Mouse (Mus musculus) heart, embryonic 12.5 days (tissue): ENCODE data around the gene Fras1. TPM values are rescaled to one million over a fixed set of nuclear protein-coding genes. Genes with fewer than 3 reads are reported as not detected.

Source experiments
- ATAC-seq: fragments of 200-750 bp; cut with Nextera tagmentation; 2 replicates; pipeline ENCODE4 v1.8.0; 2017; ENCODE audit warnings: moderate TSS enrichment, moderate library complexity; ENCODE audit not compliant: insufficient number of reproducible peaks, low FRiP score
- H3K27ac ChIP-seq: fragments of 300-500 bp; sonication (generic); 2 replicates; pipeline ENCODE4 v1.5.1; 2016; ENCODE audit warnings: mild to moderate bottlenecking, moderate library complexity; ENCODE audit not compliant: poor library complexity, severe bottlenecking
- H3K27me3 ChIP-seq: fragments of 300-500 bp; sonication (generic); replicated peaks from 2 replicates; pipeline ENCODE4 v1.6.1; 2016; ENCODE audit warnings: mild to moderate bottlenecking, moderate library complexity
- H3K36me3 ChIP-seq: fragments of 300-500 bp; sonication (generic); 2 replicates; pipeline ENCODE4 v1.6.1; 2016; ENCODE audit warnings: mild to moderate bottlenecking, moderate library complexity
- H3K4me1 ChIP-seq: fragments of 300-500 bp; sonication (generic); replicated peaks from 2 replicates; pipeline ENCODE4 v1.6.1; 2016; ENCODE audit warnings: mild to moderate bottlenecking
- H3K4me2 ChIP-seq: fragments of 300-500 bp; sonication (generic); 2 replicates; pipeline ENCODE4 v1.6.1; 2016; ENCODE audit warnings: mild to moderate bottlenecking, moderate library complexity
- H3K4me3 ChIP-seq: fragments of 300-500 bp; sonication (generic); 2 replicates; pipeline ENCODE4 v1.5.1; 2016; ENCODE audit warnings: mild to moderate bottlenecking
- H3K9ac ChIP-seq: fragments of 300-500 bp; sonication (generic); 2 replicates; pipeline ENCODE4 v1.6.1; 2016; ENCODE audit warnings: mild to moderate bottlenecking, moderate library complexity
- H3K9me3 ChIP-seq: fragments of 300-500 bp; sonication (generic); replicated peaks from 2 replicates; pipeline ENCODE4 v1.6.1; 2016; ENCODE audit warnings: mild to moderate bottlenecking, moderate library complexity
- WGBS: fragments of 180-500 bp; shearing (Covaris S2); methylation state at CpG from one replicate; pipeline ENCODE4 v1.1.7; 2016; 5-methylcytosine and 5-hydroxymethylcytosine counted together
- polyA plus RNA-seq: library from polyadenylated mRNA; unstranded; fragments of >200 nt; fragmentation: Nextera tagmentation; extraction: Ambion mirVana; gene quantifications from 2 replicates; pipeline ENCODE4 v1.2.1, GENCODE M21; 2016

Gene Fras1
- polyA plus RNA-seq, 1 experiment from 2014 or later: 22.8 TPM

DNA sequence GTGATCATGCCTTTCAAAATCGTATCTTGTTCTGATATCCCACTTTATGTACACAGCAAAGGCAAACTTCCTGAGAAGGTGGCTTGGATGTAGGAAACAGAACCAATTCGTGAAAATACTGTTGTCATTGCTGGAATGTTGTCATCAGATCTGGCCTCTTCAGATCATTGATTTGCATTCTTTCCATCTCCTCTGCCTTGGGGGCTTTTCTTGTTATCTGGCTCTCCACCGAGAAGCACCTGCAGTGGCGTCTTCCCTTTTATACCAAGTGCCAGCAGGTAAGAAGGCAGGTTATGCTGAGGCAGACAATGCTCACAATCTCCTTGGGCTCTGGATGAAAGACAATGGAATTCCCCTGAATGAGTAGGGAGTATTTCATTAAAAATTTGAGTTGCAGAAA is 108.3 kb downstream of the Fras1 start:
- 63% methylated on average over 4 of the region's 4 CpGs for WGBS
- Histone ChIP-seq H3K4me2 (no peak overlapping the region), H3K9me3 (no peaks in the 10 kb centered on the region), H3K9ac (no peak overlapping the region), H3K36me3 (no peaks in the 10 kb centered on the region), H3K27me3 (no peaks in the 10 kb centered on the region), H3K4me1 (no peaks in the 10 kb centered on the region), H3K27ac (no peak overlapping the region), H3K4me3 (no peak overlapping the region)
- no peak for ATAC-seq

DNA sequence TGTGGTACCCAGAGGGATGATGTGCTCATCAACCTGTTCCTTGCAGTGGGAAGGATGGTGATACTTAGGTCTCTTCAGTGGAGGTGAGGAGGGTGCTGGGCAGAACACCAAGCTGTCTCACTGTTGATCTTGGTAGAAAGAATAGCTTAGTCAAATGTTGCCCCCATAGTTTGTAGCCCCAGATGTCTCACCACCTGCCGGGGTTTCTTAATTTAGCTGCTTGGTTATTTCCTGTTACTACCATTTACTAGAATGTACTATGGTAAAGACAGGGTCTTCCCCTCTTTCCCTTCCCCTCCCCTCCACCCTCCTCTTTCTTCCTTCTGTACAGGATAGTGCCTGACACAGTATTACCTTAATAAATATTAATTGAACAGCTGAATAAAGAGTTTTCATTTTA is 118.7 kb downstream of the Fras1 start:
- H3K27me3 ChIP-seq: no peaks in the 10 kb centered on the region
- no peak overlapping the region for H3K4me2 ChIP-seq
- no peak overlapping the region for H3K9ac ChIP-seq
- H3K9me3 ChIP-seq: no peaks in the 10 kb centered on the region
- no peak overlapping the region for H3K4me3 ChIP-seq
- 75% methylated on average over 1 of the region's 1 CpGs for WGBS
- no peak overlapping the region for H3K27ac ChIP-seq
- no peaks in the 10 kb centered on the region for H3K36me3 ChIP-seq
- no peaks in the 10 kb centered on the region for H3K4me1 ChIP-seq
- no peak for ATAC-seq

DNA sequence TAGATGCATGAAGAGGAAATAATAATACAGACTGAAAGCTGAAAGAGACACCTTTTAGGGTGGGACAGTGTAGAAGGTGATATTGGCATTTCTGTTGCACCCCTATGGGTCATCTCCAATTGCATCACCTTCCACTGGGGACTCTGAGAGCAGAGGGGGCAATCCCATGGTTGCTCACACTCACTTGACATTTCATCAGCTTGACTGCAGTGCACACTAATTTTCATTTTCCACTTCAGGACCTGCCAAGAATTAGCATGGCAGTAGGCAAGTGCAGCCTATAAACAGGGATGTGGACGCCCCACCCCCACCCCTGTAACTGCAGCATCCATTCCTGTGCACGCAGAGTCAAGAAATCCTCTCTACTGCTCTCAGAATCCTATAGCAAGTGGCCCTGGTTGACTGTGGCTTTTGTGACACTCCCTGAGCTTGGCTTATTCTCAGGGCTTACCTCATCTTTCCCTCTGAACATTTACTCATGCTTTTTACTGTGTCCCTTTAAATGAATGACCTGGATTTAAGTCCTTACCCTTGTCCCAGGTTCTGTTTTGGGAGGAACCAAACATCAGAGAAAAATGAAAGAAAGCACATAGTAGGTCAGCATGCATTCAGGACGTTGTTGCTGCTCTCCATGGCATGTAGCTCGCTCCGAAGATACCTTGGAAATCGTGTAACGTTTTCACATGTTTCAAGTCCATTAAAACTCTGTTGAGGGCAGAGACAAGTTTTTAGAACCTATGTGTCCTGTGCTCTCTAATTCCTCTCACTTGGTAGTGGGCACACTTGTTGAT is 120.9 kb downstream of the Fras1 start:
- H3K4me1 ChIP-seq: no peaks in the 10 kb centered on the region
- no peaks in the 10 kb centered on the region for H3K36me3 ChIP-seq
- H3K9ac ChIP-seq: no peak overlapping the region
- H3K4me2 ChIP-seq: no peak overlapping the region
- no peak for ATAC-seq
- H3K27me3 ChIP-seq: no peaks in the 10 kb centered on the region
- no peaks in the 10 kb centered on the region for H3K9me3 ChIP-seq
- 87% methylated on average over 7 of the region's 7 CpGs for WGBS
- no peak overlapping the region for H3K27ac ChIP-seq
- H3K4me3 ChIP-seq: no peak overlapping the region

DNA sequence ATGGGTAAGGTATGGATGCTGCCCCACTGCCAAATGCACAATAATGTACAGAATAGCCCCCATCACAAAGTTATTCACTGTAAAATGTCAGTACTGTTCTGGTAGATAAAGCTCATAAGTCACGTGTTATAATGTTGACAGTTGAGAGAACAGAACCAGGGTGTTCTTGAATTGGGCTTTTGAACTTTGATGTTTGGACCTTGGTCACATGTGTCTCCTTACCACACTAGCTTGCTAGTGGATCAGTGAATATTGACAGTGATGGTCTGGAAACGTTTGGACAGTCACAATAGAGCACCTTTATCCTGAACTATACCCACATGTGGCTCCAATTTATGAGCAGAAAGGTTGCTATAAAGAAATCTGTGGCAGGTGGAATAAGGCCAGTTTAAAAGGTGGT is 124.3 kb downstream of the Fras1 start:
- Histone ChIP-seq H3K9me3 (no peaks in the 10 kb centered on the region), H3K27ac (no peak overlapping the region), H3K36me3 (no peaks in the 10 kb centered on the region), H3K9ac (no peak overlapping the region), H3K27me3 (no peaks in the 10 kb centered on the region), H3K4me2 (no peak overlapping the region), H3K4me3 (no peak overlapping the region), H3K4me1 (peaks cover 12% of the 10 kb centered on the region)
- 57% methylated on average over 2 of the region's 2 CpGs for WGBS
- no peak for ATAC-seq

DNA sequence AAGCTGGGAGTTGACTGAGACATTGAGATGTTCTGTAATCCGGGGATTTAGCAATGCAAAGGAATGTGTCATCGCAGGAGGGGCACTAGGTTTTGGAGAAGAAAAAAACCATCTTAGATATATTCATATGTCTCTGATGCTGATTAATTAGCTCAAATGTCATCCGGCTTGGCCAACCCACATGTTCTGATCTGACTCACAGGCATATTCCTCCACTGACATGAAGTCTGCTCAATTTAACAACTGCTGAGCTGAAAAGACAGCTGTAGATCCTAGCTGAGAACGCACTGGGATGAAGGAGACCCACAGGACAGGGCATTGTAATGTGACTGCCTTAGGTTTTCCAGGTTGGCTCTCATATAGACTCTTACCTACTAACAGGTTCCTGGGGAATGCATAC is 128.0 kb downstream of the Fras1 start:
- 71% methylated on average over 4 of the region's 4 CpGs for WGBS
- no peak overlapping the region for H3K4me3 ChIP-seq
- no peaks in the 10 kb centered on the region for H3K9me3 ChIP-seq
- no peak overlapping the region for H3K9ac ChIP-seq
- no peak for ATAC-seq
- no peaks in the 10 kb centered on the region for H3K27me3 ChIP-seq
- H3K4me1 ChIP-seq: peaks cover 12% of the 10 kb centered on the region
- H3K27ac ChIP-seq: no peak overlapping the region
- H3K4me2 ChIP-seq: no peak overlapping the region
- no peaks in the 10 kb centered on the region for H3K36me3 ChIP-seq

DNA sequence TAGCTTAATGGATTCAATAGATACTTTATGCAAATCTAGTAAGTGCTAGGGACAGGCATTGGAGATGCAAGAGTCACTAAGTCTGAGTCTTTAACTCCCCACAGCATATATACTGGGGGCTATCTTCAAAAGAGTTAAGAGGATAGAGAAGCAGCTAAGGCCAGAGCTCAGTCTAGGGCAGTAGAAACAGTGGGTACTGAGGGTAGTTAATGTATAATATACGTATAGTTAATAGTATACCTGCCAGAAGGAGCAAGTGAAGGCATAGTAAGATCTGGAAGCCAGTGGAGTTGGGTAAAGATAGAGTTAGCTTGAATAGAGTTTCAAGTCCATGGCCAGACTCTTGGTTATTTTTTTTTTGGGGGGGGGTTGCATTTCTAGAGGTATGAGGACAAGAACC is 128.6 kb downstream of the Fras1 start:
- H3K4me1 ChIP-seq: peaks cover 12% of the 10 kb centered on the region
- no peak overlapping the region for H3K27ac ChIP-seq
- no peak overlapping the region for H3K4me2 ChIP-seq
- no peaks in the 10 kb centered on the region for H3K36me3 ChIP-seq
- no peak overlapping the region for H3K4me3 ChIP-seq
- no peaks in the 10 kb centered on the region for H3K27me3 ChIP-seq
- H3K9ac ChIP-seq: no peak overlapping the region
- no peaks in the 10 kb centered on the region for H3K9me3 ChIP-seq
- no peak for ATAC-seq
- 80% methylated on average over 1 of the region's 1 CpGs for WGBS

DNA sequence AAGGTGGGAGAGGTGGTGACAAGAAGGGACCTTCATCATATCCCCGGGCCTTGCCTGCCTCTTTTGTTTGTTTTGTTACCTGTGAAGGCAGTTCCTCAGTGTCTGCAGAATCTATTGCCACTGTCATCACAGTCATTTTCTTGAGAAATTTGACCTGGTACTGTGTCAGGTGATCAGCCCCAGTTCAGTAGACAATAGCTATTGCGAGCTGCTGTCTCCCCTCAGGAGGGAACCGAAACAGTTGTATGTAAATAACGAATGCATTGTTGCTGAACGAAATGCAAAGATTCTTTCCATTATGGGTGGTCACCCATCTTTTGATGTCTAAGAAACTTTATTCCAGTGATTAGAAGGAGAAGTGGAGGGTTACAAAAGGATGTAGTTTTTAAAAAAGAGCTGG is 137.2 kb downstream of the Fras1 start:
- ATAC-seq: no peak
- WGBS: 85% methylated on average over 5 of the region's 5 CpGs

DNA sequence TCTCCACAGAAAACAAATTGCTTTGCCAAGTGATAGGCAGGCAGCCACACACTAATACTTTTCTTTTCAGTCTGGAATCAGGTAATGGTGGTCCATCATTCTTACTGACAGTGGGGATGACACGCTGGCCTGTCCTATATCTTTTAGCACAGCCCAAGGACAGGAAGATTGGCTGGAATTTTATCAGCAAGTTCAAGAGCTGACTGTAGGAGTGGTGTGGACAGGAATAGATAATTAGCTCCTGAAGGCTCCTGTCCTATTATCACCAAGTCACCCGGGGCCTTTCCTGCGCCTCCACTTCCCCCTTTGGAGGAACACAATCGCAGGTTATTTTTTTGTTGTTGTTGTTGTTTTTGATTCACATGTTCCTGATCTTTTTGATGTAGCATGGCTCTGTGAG is 139.6 kb downstream of the Fras1 start:
- H3K4me1 ChIP-seq: peaks cover 14% of the 10 kb centered on the region
- WGBS: 9% methylated on average over 4 of the region's 4 CpGs
- H3K27me3 ChIP-seq: no peaks in the 10 kb centered on the region
- H3K4me2 ChIP-seq: no peak overlapping the region
- H3K4me3 ChIP-seq: no peak overlapping the region
- ATAC-seq: no peak
- H3K9me3 ChIP-seq: no peaks in the 10 kb centered on the region
- H3K27ac ChIP-seq: no peak overlapping the region
- no peak overlapping the region for H3K9ac ChIP-seq
- H3K36me3 ChIP-seq: no peaks in the 10 kb centered on the region

More for the DNA sequence above, 137.2 kb downstream of the Fras1 start:
- Histone ChIP-seq H3K4me1 (peaks cover 14% of the 10 kb centered on the region), H3K27ac (no peak overlapping the region), H3K9ac (no peak overlapping the region), H3K36me3 (no peaks in the 10 kb centered on the region), H3K4me2 (no peak overlapping the region), H3K27me3 (no peaks in the 10 kb centered on the region), H3K4me3 (no peak overlapping the region), H3K9me3 (no peaks in the 10 kb centered on the region)

DNA sequence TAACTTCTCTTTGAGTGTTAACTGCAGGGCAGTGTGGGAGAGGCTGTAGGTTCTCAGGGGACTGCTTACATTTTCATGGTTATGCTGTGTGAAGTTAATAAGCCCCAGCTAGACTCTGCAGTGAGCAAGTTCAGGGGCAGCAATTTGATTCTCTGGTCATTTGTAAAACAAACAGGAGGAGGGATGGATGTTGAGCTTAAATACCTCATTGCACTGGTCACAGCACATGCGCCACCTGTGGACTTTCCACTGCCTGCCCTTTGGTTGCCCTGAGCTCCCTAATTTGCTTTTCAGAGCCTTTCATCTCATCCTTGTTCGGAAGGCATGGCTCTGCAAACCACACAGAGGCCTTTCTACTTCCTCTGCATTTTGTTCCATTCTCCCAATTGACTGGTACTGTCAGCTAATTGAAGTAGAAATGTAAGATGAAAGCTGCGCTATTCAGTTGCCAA is 142.1 kb downstream of the Fras1 start:
- Histone ChIP-seq H3K4me2 (no peak overlapping the region), H3K36me3 (no peaks in the 10 kb centered on the region), H3K4me3 (no peak overlapping the region), H3K4me1 (peaks cover 14% of the 10 kb centered on the region), H3K27ac (no peak overlapping the region), H3K9ac (no peak overlapping the region), H3K27me3 (no peaks in the 10 kb centered on the region), H3K9me3 (no peaks in the 10 kb centered on the region)
- no peak for ATAC-seq
- 84% methylated on average over 3 of the region's 3 CpGs for WGBS

DNA sequence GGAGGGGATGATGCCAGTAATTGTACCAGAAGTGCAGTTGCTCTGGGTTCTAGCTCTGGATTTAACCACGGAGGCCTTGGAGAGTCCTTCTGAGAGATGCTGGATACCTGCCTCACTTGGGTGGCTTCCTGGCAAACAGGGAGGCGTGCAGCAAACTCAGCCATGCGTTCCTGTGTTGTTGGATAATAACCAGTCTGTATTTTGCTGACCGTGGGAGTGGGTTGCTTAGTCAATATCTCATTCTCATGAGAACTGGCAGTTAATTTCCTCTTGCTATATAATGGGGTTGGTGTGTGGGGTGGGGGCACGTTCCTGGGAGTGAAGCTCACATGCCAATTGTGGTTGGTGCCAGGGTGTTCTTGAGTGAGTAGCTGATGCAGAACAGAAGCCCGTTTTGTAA is 142.6 kb downstream of the Fras1 start:
- Histone ChIP-seq H3K4me1 (peaks cover 14% of the 10 kb centered on the region), H3K36me3 (no peaks in the 10 kb centered on the region), H3K27ac (no peak overlapping the region), H3K9me3 (no peaks in the 10 kb centered on the region), H3K4me3 (no peak overlapping the region), H3K9ac (no peak overlapping the region), H3K27me3 (no peaks in the 10 kb centered on the region), H3K4me2 (no peak overlapping the region)
- no peak for ATAC-seq
- 82% methylated on average over 6 of the region's 6 CpGs for WGBS

DNA sequence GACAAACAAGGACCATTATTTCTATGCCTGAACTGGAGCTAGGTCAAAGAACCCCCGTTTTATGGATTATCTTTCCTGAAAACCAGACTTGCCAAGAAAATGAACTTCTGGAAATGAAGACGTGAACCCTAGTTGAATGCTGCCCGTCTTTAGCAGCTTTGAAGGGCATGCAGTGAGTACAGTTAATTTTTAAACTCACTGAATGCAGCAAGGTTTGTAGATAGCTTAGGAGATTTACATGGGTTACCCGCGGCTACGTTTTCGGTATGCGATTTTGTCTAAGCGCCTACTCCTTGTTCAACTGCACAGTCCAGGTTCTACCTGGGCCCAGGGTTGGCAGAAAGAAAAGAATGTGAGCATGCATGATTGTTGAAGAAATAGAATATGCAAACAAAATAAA is 147.8 kb downstream of the Fras1 start:
- no peak overlapping the region for H3K9ac ChIP-seq
- WGBS: 87% methylated on average over 9 of the region's 9 CpGs
- H3K27ac ChIP-seq: no peak overlapping the region
- no peak for ATAC-seq
- no peaks in the 10 kb centered on the region for H3K27me3 ChIP-seq
- no peaks in the 10 kb centered on the region for H3K4me1 ChIP-seq
- no peak overlapping the region for H3K4me3 ChIP-seq
- H3K36me3 ChIP-seq: no peaks in the 10 kb centered on the region
- H3K9me3 ChIP-seq: no peaks in the 10 kb centered on the region
- H3K4me2 ChIP-seq: no peak overlapping the region

DNA sequence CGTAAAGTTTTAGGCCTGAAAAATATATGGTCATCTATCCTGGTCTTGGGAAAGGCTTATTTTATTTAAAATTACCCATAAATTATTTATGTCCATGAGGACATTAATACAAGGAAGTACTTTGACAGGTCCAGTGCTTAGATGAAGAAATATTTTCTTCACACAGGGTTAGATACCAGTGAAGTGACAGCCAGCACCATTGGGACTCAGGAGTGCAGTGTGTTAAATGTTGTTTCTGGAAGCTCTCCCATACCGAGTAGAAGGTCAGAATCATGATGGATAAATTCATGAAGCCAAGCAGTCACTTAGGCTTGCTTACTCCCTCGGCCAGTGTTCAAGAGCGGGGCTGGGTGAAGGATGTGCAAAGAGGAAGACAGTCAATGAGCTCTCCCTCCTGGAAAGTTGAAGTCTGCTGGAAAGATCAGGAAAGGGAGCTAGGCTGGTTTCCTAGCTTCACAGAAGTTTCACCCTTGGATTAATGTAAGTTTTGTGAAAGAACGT is 149.2 kb downstream of the Fras1 start:
- no peak for ATAC-seq
- Histone ChIP-seq H3K4me2 (no peak overlapping the region), H3K27me3 (no peaks in the 10 kb centered on the region), H3K4me3 (no peak overlapping the region), H3K4me1 (no peaks in the 10 kb centered on the region), H3K27ac (no peak overlapping the region), H3K9ac (no peak overlapping the region), H3K36me3 (no peaks in the 10 kb centered on the region), H3K9me3 (no peaks in the 10 kb centered on the region)
- 74% methylated on average over 5 of the region's 5 CpGs for WGBS
